Mouse (Mus musculus): ENCODE data around the gene Fibcd1. TPM values are rescaled to one million over a fixed set of nuclear protein-coding genes. Genes with fewer than 3 reads are reported as not detected.

The Fibcd1 gene
- polyA plus RNA-seq, 1 experiment from 2014 or later = 0.03 TPM

Other genes starting within 250 kb of the Fibcd1 start
- 0.07 and 0.09 TPM in 2 replicates for gene Prdm12, start 206.0 kb downstream of the Fibcd1 start, polyA plus RNA-seq (2014; fragmentation: Nextera tagmentation; extraction: Ambion mirVana)
- gene Exosc2, start 175.3 kb downstream of the Fibcd1 start, polyA plus RNA-seq (2014; fragmentation: Nextera tagmentation; extraction: Ambion mirVana) = 86.2 and 91.5 TPM in 2 replicates
- gene Abl1, start 157.6 kb downstream of the Fibcd1 start, polyA plus RNA-seq (2014; fragmentation: Nextera tagmentation; extraction: Ambion mirVana) = 57.7 and 60.7 TPM in 2 replicates
- gene Qrfp, start 35.4 kb downstream of the Fibcd1 start, polyA plus RNA-seq (2014; fragmentation: Nextera tagmentation; extraction: Ambion mirVana) = 0.09 and 0.31 TPM in 2 replicates
- 0.13 and 0.17 TPM in 2 replicates for gene Lamc3, start 41.3 kb upstream of the Fibcd1 start, polyA plus RNA-seq (2014; fragmentation: Nextera tagmentation; extraction: Ambion mirVana)
- gene Aif1l, start 104.1 kb upstream of the Fibcd1 start, polyA plus RNA-seq (2014; fragmentation: Nextera tagmentation; extraction: Ambion mirVana) = 110 and 121 TPM in 2 replicates
- 85.5 and 98.4 TPM in 2 replicates for gene Nup214, start 128.4 kb upstream of the Fibcd1 start, polyA plus RNA-seq (2014; fragmentation: Nextera tagmentation; extraction: Ambion mirVana)
- gene Fam78a, start 238.9 kb upstream of the Fibcd1 start, polyA plus RNA-seq (2014; fragmentation: Nextera tagmentation; extraction: Ambion mirVana) = 1.9 and 2.1 TPM in 2 replicates
- gene Plpp7, start 249.5 kb upstream of the Fibcd1 start, polyA plus RNA-seq (2014; fragmentation: Nextera tagmentation; extraction: Ambion mirVana) = 2.7 and 3.8 TPM in 2 replicates